Mouse (Mus musculus) heart, adult 2 months (tissue): ENCODE results near the gene Il17d. TPM values are rescaled to one million over a fixed set of nuclear protein-coding genes. Genes with fewer than 3 reads are reported as not detected.

Experiments used
- DNase-seq, 2 experiments: peaks; one replicate each; pipeline ENCODE4 v3.0.0; 2021
- H3K27ac ChIP-seq: fragments of 200-600 bp; 2 replicates; pipeline ENCODE4 v1.8.1; 2022
- H3K27me3 ChIP-seq: fragments of 200-500 bp; 2 replicates; pipeline ENCODE4 v1.6.1; 2012; ENCODE audit warnings: mild to moderate bottlenecking, low read length, inconsistent platforms, mixed read lengths; ENCODE audit not compliant: control insufficient read depth, insufficient read depth
- H3K36me3 ChIP-seq: fragments of 200-500 bp; 2 replicates; pipeline ENCODE4 v1.6.1; 2012; ENCODE audit warnings: low read length, inconsistent platforms; ENCODE audit not compliant: control insufficient read depth, insufficient read depth
- H3K4me1 ChIP-seq: fragments of 200-500 bp; 2 replicates; pipeline ENCODE4 v1.6.1; 2011; ENCODE audit warnings: low read length; ENCODE audit not compliant: control insufficient read depth, insufficient read depth
- H3K4me3 ChIP-seq: fragments of 200-600 bp; 2 replicates; pipeline ENCODE4 v1.8.1; 2022
- H3K79me2 ChIP-seq: fragments of 200-500 bp; replicated peaks from 2 replicates; pipeline ENCODE4 v1.6.1; 2012; ENCODE audit warnings: mild to moderate bottlenecking, inconsistent platforms, low read length, moderate library complexity, mixed read lengths; ENCODE audit not compliant: control insufficient read depth, insufficient read depth
- H3K9ac ChIP-seq: fragments of 200-500 bp; 2 replicates; pipeline ENCODE4 v1.6.1; 2012; ENCODE audit warnings: low read depth, mild to moderate bottlenecking, control low read depth, inconsistent platforms, low read length, mixed read lengths
- CTCF ChIP-seq: fragments of 200-600 bp; IDR thresholded peaks from 2 replicates; pipeline ENCODE4 v1.8.1; 2022; ENCODE audit warnings: antibody characterized with exemption, mild to moderate bottlenecking, moderate library complexity
- EP300 ChIP-seq: fragments of 200-500 bp; IDR thresholded peaks from 2 replicates; pipeline ENCODE4 v1.6.1; 2011; ENCODE audit warnings: low read depth, low read length, control low read depth; ENCODE audit not compliant: insufficient read depth
- POLR2A ChIP-seq: fragments of 200-500 bp; IDR thresholded peaks from 2 replicates; pipeline ENCODE4 v1.6.1; 2011; ENCODE audit warnings: mild to moderate bottlenecking, low read depth, low read length, control low read depth; ENCODE audit not compliant: insufficient read depth
- WGBS: fragments of 180-500 bp; shearing (Covaris S2); methylation state at CpG from one replicate; pipeline ENCODE4 v1.1.7; 2018; 5-methylcytosine and 5-hydroxymethylcytosine counted together
- intact Hi-C: fragments of 180-260 bp; cut with DNase I; formaldehyde crosslinking; loops from one replicate; pipeline ENCODE4 v1.15.1; 2025
- polyA plus RNA-seq: library from polyadenylated mRNA; depleted of rRNA; stranded (reverse); fragments of >200 nt; gene quantifications from 2 replicates; pipeline ENCODE4 v1.2.3, GENCODE M21; 2012
- total RNA-seq, 2 experiments: library from RNA; stranded (reverse); gene quantifications; 2 replicates each; pipeline ENCODE4 v1.2.3; 2021

The Il17d gene
- total and polyA plus RNA-seq, 3 experiments: 2.2 to 10.1 (median 3.3) TPM

- Histone ChIP-seq H3K4me1 (peaks cover 1% of the 10 kb centered on the region), H3K79me2 (no peaks in the 10 kb centered on the region), H3K9ac (no peak overlapping the region), H3K27ac (no peak overlapping the region), H3K4me3 (no peak overlapping the region), H3K27me3 (no peaks in the 10 kb centered on the region), H3K36me3 (no peaks in the 10 kb centered on the region)
- 89% methylated on average over 8 of the region's 8 CpGs for WGBS
- intact Hi-C loops: no loop called here
- TF ChIP-seq CTCF: no peak
- no peak for TF ChIP-seq EP300
- no peak for TF ChIP-seq POLR2A
- DNase-seq: no peak
Observed at GRCm38 (mm10) chr14:57546131-57546530, 21.6 kb downstream of the Il17d start.

- TF ChIP-seq EP300 (no peak), CTCF (no peak), POLR2A (no peak)
- Histone ChIP-seq H3K9ac (no peak overlapping the region), H3K79me2 (no peaks in the 10 kb centered on the region), H3K4me3 (no peak overlapping the region), H3K27me3 (no peaks in the 10 kb centered on the region), H3K36me3 (no peaks in the 10 kb centered on the region), H3K27ac (no peak overlapping the region), H3K4me1 (peaks cover 1% of the 10 kb centered on the region)
- intact Hi-C loops: no loop called here
- DNase-seq: no peak
- 21% methylated on average over 13 of the region's 13 CpGs for WGBS
Observed at GRCm38 (mm10) chr14:57546557-57547021, 22.0 kb downstream of the Il17d start.

GRCm38 (mm10) chr14:57547062-57547461, 22.5 kb downstream of the Il17d start:
- no peak for TF ChIP-seq CTCF
- intact Hi-C loops: no loop called here
- Histone ChIP-seq H3K36me3 (no peaks in the 10 kb centered on the region), H3K4me3 (no peak overlapping the region), H3K4me1 (peaks cover 1% of the 10 kb centered on the region), H3K9ac (no peak overlapping the region), H3K79me2 (no peaks in the 10 kb centered on the region), H3K27me3 (no peaks in the 10 kb centered on the region), H3K27ac (no peak overlapping the region)
- DNase-seq: no peak
- WGBS: 82% methylated on average over 5 of the region's 5 CpGs

GRCm38 (mm10) chr14:57552945-57553344, 28.4 kb downstream of the Il17d start:
- Histone ChIP-seq H3K4me3 (no peak overlapping the region), H3K4me1 (no peaks in the 10 kb centered on the region), H3K27ac (no peak overlapping the region), H3K79me2 (no peaks in the 10 kb centered on the region), H3K36me3 (no peaks in the 10 kb centered on the region), H3K9ac (no peak overlapping the region), H3K27me3 (no peaks in the 10 kb centered on the region)
- no peak for DNase-seq
- TF ChIP-seq POLR2A: no peak
- TF ChIP-seq EP300: no peak
- no peak for TF ChIP-seq CTCF
- intact Hi-C loops: no loop called here

- WGBS: 89% methylated on average over 5 of the region's 5 CpGs
- Histone ChIP-seq H3K27ac (no peak overlapping the region), H3K9ac (no peak overlapping the region), H3K4me3 (no peak overlapping the region), H3K4me1 (no peaks in the 10 kb centered on the region), H3K79me2 (no peaks in the 10 kb centered on the region), H3K36me3 (no peaks in the 10 kb centered on the region), H3K27me3 (no peaks in the 10 kb centered on the region)
- TF ChIP-seq CTCF: no peak
- no peak for TF ChIP-seq POLR2A
- TF ChIP-seq EP300: no peak
- no peak for DNase-seq
- intact Hi-C loops: no loop called here
Observed at GRCm38 (mm10) chr14:57554434-57554833, 29.9 kb downstream of the Il17d start.

- no peak for DNase-seq
- Histone ChIP-seq H3K27ac (no peak overlapping the region), H3K4me3 (no peak overlapping the region), H3K9ac (no peak overlapping the region), H3K79me2 (no peaks in the 10 kb centered on the region), H3K4me1 (no peaks in the 10 kb centered on the region), H3K27me3 (no peaks in the 10 kb centered on the region), H3K36me3 (no peaks in the 10 kb centered on the region)
- TF ChIP-seq EP300: no peak
- TF ChIP-seq CTCF: no peak
- TF ChIP-seq POLR2A: no peak
- intact Hi-C loops: no loop called here
- WGBS: 85% methylated on average over 7 of the region's 7 CpGs
Observed at GRCm38 (mm10) chr14:57555471-57556070, 31.0 kb downstream of the Il17d start.
